Mouse (Mus musculus) E14TG2a.4 (cell line): ENCODE results near the gene Cdkn2d.
"Not testable (repeated sequence)": the region's sequence is repeated elsewhere in the genome, so short reads cannot be mapped to it uniquely, and the experiment has no call there.

Experiments
- CTCF ChIP-seq: conservative IDR thresholded peaks from 2 replicates; pipeline ENCODE4 v1.5.1; 2014; ENCODE audit warnings: low read length
- POU5F1 ChIP-seq: IDR thresholded peaks from 2 replicates; pipeline ENCODE4 v1.6.1; 2014; ENCODE audit warnings: low read length, borderline replicate concordance

GRCm38 (mm10) chr9:21269590-21269989, 21.6 kb downstream of the Cdkn2d start:
- not testable (repeated sequence) for TF ChIP-seq CTCF, POU5F1
